Comparison of ENCODE assay signal across 8 mouse cellular contexts in genomic region chr5:100798165-100798860, GRCm38 (mm10). TPM values are rescaled to one million over a fixed set of nuclear protein-coding genes. Genes with fewer than 3 reads are reported as not detected.
DNase-seq lines count a peak whose midpoint lies in the region; ATAC-seq lines count a peak whose summit lies in the region.

Helq (minus strand) TSS chr5:100798598.
Mrps18c (plus strand) TSS chr5:100798627.

- H3K36me3 ChIP-seq in hindbrain, embryonic 11.5 days (ENCODE audit: control insufficient read depth, insufficient read depth, low read length): peaks cover 2% of the 10 kb centered on the region; the same call in 1 of the 2 replicates

- H3K27ac ChIP-seq in hindbrain, embryonic 11.5 days (ENCODE audit: low read depth, low read length): no peak within 1 kb of the TSS

- DNase-seq in MN1 (ENCODE audit: low spot score): peak; percentile 94
- DNase-seq in cerebellum, adult 9-10 months: peak; percentile 95
- DNase-seq in frontal cortex, adult 2 months (ENCODE audit: extremely low spot score in 1 of 2, low spot score in 1 of 2): peak; percentile 86 to 96
- peak; percentile 94 for DNase-seq in hindbrain, embryonic 11.5 days (ENCODE audit: low spot score)
- peak; percentile 90 to 93 for DNase-seq in layer of hippocampus, postnatal 10 days (ENCODE audit: low spot score in 2 of 2)
- DNase-seq in lung, postnatal 10 days: peak; percentile 91
- peak; percentile 91 for DNase-seq in ovary, postnatal 36 days (ENCODE audit: low spot score)
- DNase-seq in thymus, postnatal 25 days: peak; percentile 93

- peak; percentile 97 for ATAC-seq in hindbrain, embryonic 11.5 days (ENCODE audit: low FRiP score)

- under 1% methylated on average over 67 of the region's 67 CpGs for WGBS in hindbrain, embryonic 11.5 days

- H3K4me2 ChIP-seq in hindbrain, embryonic 11.5 days (replicated peaks; ENCODE audit: low read depth, low read length): peak within 1 kb of the TSS; percentile 90

- peak within 1 kb of the TSS; percentile 71 for H3K4me3 ChIP-seq in hindbrain, embryonic 11.5 days (ENCODE audit: low read depth, low read length)

- no peaks in the 10 kb centered on the region for H3K9me3 ChIP-seq in hindbrain, embryonic 11.5 days (ENCODE audit: control insufficient read depth, low read length)

- H3K9ac ChIP-seq in hindbrain, embryonic 11.5 days (ENCODE audit: low read depth, low read length): peak within 1 kb of the TSS; percentile 83

- no peaks in the 10 kb centered on the region for H3K27me3 ChIP-seq in hindbrain, embryonic 11.5 days (ENCODE audit: control insufficient read depth, insufficient read depth, low read length)

- H3K4me1 ChIP-seq in hindbrain, embryonic 11.5 days (replicated peaks; ENCODE audit: control insufficient read depth, insufficient read depth, low read length): peaks cover 2% of the 10 kb centered on the region; the same call in 1 of the 2 replicates

RNA-seq across cellular contexts. Expression of gene Helq, which starts in this region (rescaled TPM):
- 37.6 and 38.1 TPM in 2 replicates for polyA plus RNA-seq in frontal cortex, adult 2 months (2012; rRNA removed)
- polyA plus RNA-seq in hindbrain, embryonic 11.5 days (2014; fragmentation: Nextera tagmentation; extraction: Ambion mirVana): 18.2 and 24.8 TPM in 2 replicates
- 10 to 100 TPM; 17.2 to 24.7 TPM for total RNA-seq in layer of hippocampus, postnatal 10 days (2021)

RNA-seq across cellular contexts. Expression of gene Mrps18c, which starts in this region (rescaled TPM):
- polyA plus RNA-seq in frontal cortex, adult 2 months (2012; rRNA removed): 46.7 and 48.2 TPM in 2 replicates
- polyA plus RNA-seq in hindbrain, embryonic 11.5 days (2014; fragmentation: Nextera tagmentation; extraction: Ambion mirVana): 167 TPM in 2 replicates
- 10 to 100 TPM; 55.4 to 63.7 TPM for total RNA-seq in layer of hippocampus, postnatal 10 days (2021)
